Mouse (Mus musculus) urinary bladder, postnatal 10 days (tissue): ENCODE results near the gene Myct1.

Experiments used
- DNase-seq: peaks from one replicate; pipeline ENCODE4 v3.0.0; 2022; ENCODE audit warnings: low spot score

Gene Myct1

GRCm38 (mm10) chr10:5593464-5593863 is at the start of gene Myct1:
Gene Myct1, plus strand, starts transcription at chr10:5593775.
- DNase-seq, result no peak

DNA sequence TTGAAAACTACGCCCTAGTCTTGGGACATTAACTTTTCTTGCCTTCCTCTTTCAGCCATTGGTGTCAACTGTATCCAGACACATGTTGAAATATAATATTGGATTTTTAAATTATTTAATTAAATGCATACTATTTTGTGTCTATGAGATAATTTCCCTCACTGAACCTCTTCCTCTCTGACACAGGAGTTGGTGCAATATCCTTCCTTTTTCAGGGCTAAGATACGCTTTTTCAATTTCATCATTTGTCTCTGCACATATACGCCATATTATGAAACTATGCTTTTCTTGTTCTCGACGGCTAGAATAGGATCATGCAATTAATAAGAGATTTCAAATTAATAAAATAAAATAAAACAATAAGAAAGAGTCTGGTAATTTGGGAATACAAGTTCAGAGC is 47.1 kb upstream of the Myct1 start:
- DNase-seq, result no peak

DNA sequence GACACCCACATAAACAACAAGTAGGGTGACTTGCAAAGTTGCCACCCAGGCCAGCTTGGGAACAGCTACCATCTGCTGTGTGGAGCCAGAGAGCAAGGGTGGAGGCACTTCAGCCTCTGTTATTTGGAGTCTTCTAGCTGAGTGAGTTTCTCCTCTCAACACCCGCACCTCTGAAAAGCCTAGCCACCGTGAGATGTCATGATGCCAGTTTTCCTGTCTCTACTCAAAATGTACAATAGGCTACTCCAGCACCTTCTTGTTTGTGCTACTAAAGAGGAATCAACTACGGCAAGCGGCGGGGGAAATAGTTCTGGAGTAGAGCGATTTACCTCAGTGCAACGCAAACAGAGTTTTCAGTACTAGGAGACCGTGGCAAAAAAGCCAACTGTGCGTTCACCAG is 45.8 kb upstream of the Myct1 start:
- DNase-seq, result no peak

GRCm38 (mm10) chr10:5548651-5549050 is 44.9 kb upstream of the Myct1 start:
- no peak for DNase-seq

GRCm38 (mm10) chr10:5549871-5550167 is 43.8 kb upstream of the Myct1 start:
- no peak for DNase-seq

GRCm38 (mm10) chr10:5550168-5551021 is 43.2 kb upstream of the Myct1 start:
- DNase-seq, result no peak

DNA sequence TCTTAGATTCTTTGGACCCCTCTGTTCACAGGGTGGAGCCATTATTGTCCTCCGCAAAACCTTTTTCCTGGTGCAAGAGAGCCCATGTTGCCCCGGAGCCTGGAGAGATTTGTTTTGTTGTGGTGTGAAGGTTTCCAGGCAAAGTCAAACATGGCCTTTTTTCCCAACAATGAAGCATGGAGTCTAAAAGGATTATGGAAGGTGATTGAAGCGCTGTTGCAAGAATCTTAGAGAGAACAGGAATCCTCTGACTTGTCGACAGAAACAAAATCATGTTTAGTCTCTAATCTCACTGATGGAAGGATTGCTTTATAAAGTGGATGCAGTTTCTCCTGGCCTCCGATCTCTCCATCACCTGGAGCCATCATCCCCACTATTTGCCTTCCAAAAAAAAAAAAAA is 42.2 kb upstream of the Myct1 start, which contains the start of gene Syne1:
TSS of gene Syne1 (minus strand) at position 101 of the 400 bp plus-strand sequence.
- no peak for DNase-seq

DNA sequence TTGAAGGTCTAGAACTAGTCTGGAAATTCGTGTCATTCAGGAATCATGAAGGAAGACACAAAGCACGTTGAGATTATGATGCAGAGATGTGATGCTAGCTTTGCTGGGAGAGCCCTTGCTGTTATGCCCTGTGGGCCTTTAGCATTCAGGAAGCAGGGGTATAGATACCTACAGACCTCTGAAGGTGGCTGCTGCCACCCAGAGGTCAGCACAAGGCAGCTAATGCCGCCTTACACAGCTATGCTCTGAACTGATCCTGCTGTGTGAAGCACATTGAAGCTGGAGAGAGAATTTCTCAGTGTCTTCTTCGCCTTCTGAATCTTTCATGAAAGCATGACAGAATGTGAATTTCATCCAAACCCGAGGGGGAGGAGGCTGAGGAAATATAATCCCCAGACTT is 38.6 kb upstream of the Myct1 start:
- no peak for DNase-seq

GRCm38 (mm10) chr10:5558808-5559207 is 34.8 kb upstream of the Myct1 start:
- no peak for DNase-seq

DNA sequence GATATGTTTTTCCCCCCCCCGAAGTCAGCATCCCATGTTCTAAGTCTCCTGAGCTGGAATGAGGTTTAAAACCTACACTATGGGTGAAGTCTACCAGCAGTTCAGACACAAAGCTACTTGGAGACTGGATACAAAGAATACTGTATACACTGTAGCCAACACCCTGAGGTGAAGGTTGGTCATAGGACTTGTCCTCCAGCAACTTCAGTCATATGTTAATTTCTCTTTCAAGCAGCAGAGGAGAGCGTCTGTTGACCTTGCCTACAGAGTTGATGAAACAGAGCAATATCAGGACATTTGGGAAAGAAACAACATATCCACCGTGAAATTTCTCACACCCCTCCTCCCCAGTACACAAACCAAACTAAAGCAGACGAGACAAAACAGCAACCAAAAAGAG is 33.0 kb upstream of the Myct1 start:
- DNase-seq, result no peak

- DNase-seq, result no peak
Measured at GRCm38 (mm10) chr10:5561706-5562105, 31.9 kb upstream of the Myct1 start.

DNA sequence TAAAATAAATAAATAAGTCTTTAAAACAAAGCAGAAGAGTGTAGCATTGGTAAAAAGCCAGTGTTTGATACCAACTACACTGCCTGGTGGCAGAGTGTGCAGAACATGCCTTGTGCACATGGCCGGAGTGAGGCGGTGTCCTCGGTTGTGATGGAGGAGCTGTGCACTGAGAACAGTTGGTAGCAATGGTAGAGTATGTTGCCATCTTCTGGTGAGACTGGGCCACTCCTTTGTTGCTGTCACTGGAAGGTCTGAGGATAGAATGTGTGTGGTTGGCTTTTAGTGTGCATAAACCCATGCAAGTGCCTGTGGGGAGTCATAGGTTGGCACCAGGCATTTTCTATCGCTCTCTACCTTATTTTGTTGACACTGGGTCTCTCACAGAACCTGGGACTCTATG is 24.6 kb upstream of the Myct1 start:
- DNase-seq, result no peak

- no peak for DNase-seq
Measured at GRCm38 (mm10) chr10:5570059-5570458, 23.5 kb upstream of the Myct1 start.

DNA sequence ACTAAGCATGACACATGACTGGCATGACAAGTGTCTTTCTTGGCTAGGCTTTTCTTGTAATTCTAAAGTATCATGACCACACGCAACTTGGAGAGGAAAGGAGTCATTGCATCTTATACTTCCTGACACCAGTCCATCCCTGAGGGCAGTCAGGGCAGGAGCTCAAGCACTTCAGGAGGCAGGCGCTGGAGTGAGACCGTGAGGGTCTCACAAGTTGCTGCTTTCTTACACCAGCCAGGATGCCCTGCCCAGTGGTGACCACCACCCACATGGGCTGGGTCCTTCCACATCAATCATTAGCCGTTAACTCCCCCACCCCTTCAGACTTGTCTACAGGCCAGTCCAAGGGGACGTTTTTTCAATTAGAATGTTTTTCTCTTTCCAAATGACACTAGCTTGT is 22.2 kb upstream of the Myct1 start:
- no peak for DNase-seq

GRCm38 (mm10) chr10:5573328-5573727 is 20.2 kb upstream of the Myct1 start:
- no peak for DNase-seq

GRCm38 (mm10) chr10:5591061-5591460 is 2.5 kb upstream of the Myct1 start:
- no peak for DNase-seq

DNA sequence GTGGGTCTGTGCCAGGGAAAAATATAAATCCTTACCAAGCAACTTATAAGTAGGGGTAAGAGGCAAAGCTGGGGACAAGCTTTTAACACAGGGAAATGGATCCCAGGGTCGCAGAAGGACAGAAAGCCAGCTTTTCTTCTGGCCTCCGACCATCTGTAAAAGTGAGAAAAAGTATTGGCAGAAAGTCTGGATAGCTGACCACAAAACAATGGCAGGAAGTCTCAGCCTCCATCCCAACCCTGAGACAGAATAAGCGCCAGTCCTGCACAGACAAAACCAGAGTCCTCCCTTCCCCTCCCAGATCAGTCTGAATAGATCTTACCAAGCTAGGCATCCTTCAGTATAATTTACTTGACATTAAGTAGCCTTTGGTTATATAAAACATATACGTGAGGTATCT is 1.6 kb upstream of the Myct1 start:
- DNase-seq, result no peak

- no peak for DNase-seq
Measured at GRCm38 (mm10) chr10:5594457-5594856, 882 bp downstream of the Myct1 start.

DNA sequence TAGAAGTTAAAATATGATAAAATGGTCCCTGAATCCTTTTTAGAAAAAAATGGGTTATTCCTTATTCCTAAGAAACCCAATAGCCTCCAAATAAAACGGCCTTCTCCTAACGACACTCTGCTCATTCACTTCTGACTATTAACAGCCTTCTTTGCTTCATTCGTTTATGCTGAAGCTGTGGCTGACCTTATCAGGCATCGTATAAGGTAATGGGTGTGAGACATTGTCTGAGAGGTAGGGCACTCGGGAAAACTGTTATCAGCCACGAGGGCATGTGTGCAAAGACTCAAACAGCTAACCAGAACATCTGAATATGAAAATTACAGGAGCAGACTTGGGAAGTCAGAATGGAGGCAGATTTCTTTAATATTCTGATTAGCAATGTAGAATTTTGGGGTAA is 3.0 kb downstream of the Myct1 start:
- no peak for DNase-seq

DNA sequence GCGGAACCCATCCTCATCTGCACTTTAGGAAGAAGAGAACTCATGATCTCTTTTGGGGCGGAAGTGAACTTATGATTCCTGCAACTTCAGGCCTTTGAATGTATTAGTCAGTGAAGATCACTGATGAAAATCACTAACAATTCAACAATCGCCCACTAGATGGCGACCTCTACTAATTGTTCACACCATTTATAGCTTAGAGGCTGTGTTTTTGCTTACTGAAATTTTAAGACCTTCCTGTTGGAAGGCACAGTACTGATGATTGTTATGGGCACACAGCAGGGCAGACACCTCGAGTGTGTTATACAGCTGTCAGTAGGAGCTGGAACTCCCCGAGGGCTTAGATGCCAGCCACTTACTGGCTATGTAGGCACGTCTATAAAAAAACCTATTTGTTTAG is 6.5 kb downstream of the Myct1 start:
- no peak for DNase-seq

- no peak for DNase-seq
Measured at GRCm38 (mm10) chr10:5603512-5603911, 9.9 kb downstream of the Myct1 start.

- DNase-seq, result no peak
Measured at GRCm38 (mm10) chr10:5604371-5604770, 10.8 kb downstream of the Myct1 start.

DNA sequence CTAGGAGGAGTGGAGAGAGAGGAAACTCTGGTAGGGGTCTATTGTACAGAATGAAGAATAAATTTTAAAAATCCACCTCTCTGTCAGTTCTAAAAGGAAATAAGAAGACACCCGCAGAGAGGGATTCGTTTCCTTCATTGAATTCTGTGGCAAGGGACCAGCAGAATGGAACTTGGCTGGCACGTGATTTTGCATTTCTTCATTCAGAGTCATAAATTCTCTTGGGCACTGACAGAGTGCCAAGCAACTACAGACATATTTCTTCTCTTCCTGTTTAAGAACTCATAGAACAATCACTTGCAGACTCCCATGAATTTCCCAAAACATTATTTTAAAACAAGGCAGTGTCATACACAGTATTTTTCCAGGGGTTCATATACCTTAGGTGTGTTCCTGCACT is 15.3 kb downstream of the Myct1 start:
- no peak for DNase-seq
